Mouse (Mus musculus): ENCODE results near the gene H2afy. TPM values are rescaled to one million over a fixed set of nuclear protein-coding genes. Genes with fewer than 3 reads are reported as not detected.
A peak's percentile ranks its signal among the peaks of the same experiment; 100 is the strongest.

Gene H2afy
- polyA plus RNA-seq, 1 experiment from 2014 or later: 84.3 TPM

GRCm38 (mm10) chr13:56132326-56132936 is 3.7 kb downstream of the H2afy start:
- H3K9me3 ChIP-seq (ENCODE audit: low read length): no peaks in the 10 kb centered on the region
- H3K4me1 ChIP-seq (ENCODE audit: insufficient read depth): peaks cover 33% of the 10 kb centered on the region
- no peak for TF ChIP-seq EP300 (IDR thresholded peaks at IDR 0.05; ENCODE audit: low read depth)
- TF ChIP-seq CTCF (IDR thresholded peaks at IDR 0.05; ENCODE audit: low read depth): no peak
- WGBS (ENCODE audit: insufficient replicate concordance): 41% methylated on average over 11 of the region's 11 CpGs
- H3K4me2 ChIP-seq (ENCODE audit: low read depth, low read length): peak overlapping the region; percentile 85
- ATAC-seq (no peak), DNase-seq (no peak)
- H3K36me3 ChIP-seq (replicated peaks; ENCODE audit: insufficient read depth, low read length): peaks cover 12% of the 10 kb centered on the region
- H3K4me3 ChIP-seq (ENCODE audit: low read depth, low read length): 0 out of 2 replicates have a peak overlapping the region, but pooled peaks have one; percentile 6
- peak overlapping the region; percentile 6; the same call in 1 of the 2 replicates for H3K27ac ChIP-seq (ENCODE audit: low read depth)
- H3K9ac ChIP-seq (replicated peaks): no peak overlapping the region
- no peaks in the 10 kb centered on the region for H3K27me3 ChIP-seq (ENCODE audit: insufficient read depth, low read length)

- H3K27ac ChIP-seq (ENCODE audit: low read depth): no peak overlapping the region
- TF ChIP-seq CTCF (IDR thresholded peaks at IDR 0.05; ENCODE audit: low read depth): no peak
- no peaks in the 10 kb centered on the region for H3K9me3 ChIP-seq (ENCODE audit: low read length)
- ATAC-seq: no peak
- H3K4me1 ChIP-seq (ENCODE audit: insufficient read depth): peaks cover 28% of the 10 kb centered on the region
- DNase-seq: no peak
- H3K4me3 ChIP-seq (ENCODE audit: low read depth, low read length): no peak overlapping the region
- peaks cover 28% of the 10 kb centered on the region for H3K36me3 ChIP-seq (replicated peaks; ENCODE audit: insufficient read depth, low read length)
- H3K9ac ChIP-seq (replicated peaks): no peak overlapping the region
- no peak overlapping the region for H3K4me2 ChIP-seq (ENCODE audit: low read depth, low read length)
- WGBS (ENCODE audit: insufficient replicate concordance): 74% methylated on average over 8 of the region's 8 CpGs
- H3K27me3 ChIP-seq (ENCODE audit: insufficient read depth, low read length): no peaks in the 10 kb centered on the region
These were observed 5.6 kb downstream of the H2afy start for GRCm38 (mm10) chr13:56130544-56130943.

GRCm38 (mm10) chr13:56129578-56129977 is 6.6 kb downstream of the H2afy start:
- Histone ChIP-seq H3K36me3 (replicated peaks; ENCODE audit: insufficient read depth, low read length) (peaks cover 38% of the 10 kb centered on the region), H3K9ac (replicated peaks) (no peak overlapping the region), H3K4me2 (ENCODE audit: low read depth, low read length) (no peak overlapping the region), H3K4me3 (ENCODE audit: low read depth, low read length) (no peak overlapping the region), H3K27ac (ENCODE audit: low read depth) (no peak overlapping the region), H3K9me3 (ENCODE audit: low read length) (no peaks in the 10 kb centered on the region), H3K27me3 (ENCODE audit: insufficient read depth, low read length) (no peaks in the 10 kb centered on the region), H3K4me1 (ENCODE audit: insufficient read depth) (peaks cover 28% of the 10 kb centered on the region)
- WGBS (ENCODE audit: insufficient replicate concordance): 81% methylated on average over 3 of the region's 3 CpGs
- no peak for ATAC-seq
- TF ChIP-seq EP300 (IDR thresholded peaks at IDR 0.05; ENCODE audit: low read depth): no peak
- no peak for TF ChIP-seq CTCF (IDR thresholded peaks at IDR 0.05; ENCODE audit: low read depth)
- DNase-seq: no peak

- Histone ChIP-seq H3K27me3 (ENCODE audit: insufficient read depth, low read length) (no peaks in the 10 kb centered on the region), H3K4me3 (ENCODE audit: low read depth, low read length) (no peak overlapping the region), H3K27ac (ENCODE audit: low read depth) (no peak overlapping the region), H3K36me3 (replicated peaks; ENCODE audit: insufficient read depth, low read length) (peaks cover 39% of the 10 kb centered on the region), H3K4me2 (ENCODE audit: low read depth, low read length) (no peak overlapping the region), H3K4me1 (ENCODE audit: insufficient read depth) (peaks cover 27% of the 10 kb centered on the region), H3K9ac (replicated peaks) (no peak overlapping the region), H3K9me3 (ENCODE audit: low read length) (no peaks in the 10 kb centered on the region)
- DNase-seq: no peak
- ATAC-seq: no peak
- no peak for TF ChIP-seq CTCF (IDR thresholded peaks at IDR 0.05; ENCODE audit: low read depth)
- WGBS (ENCODE audit: insufficient replicate concordance): 71% methylated on average over 4 of the region's 4 CpGs
These were observed 7.1 kb downstream of the H2afy start for GRCm38 (mm10) chr13:56129014-56129413.

- Histone ChIP-seq H3K9ac (replicated peaks) (no peak overlapping the region), H3K27ac (ENCODE audit: low read depth) (no peak overlapping the region), H3K9me3 (ENCODE audit: low read length) (no peaks in the 10 kb centered on the region), H3K4me1 (ENCODE audit: insufficient read depth) (peaks cover 4% of the 10 kb centered on the region; the same call in 1 of the 2 replicates), H3K4me3 (ENCODE audit: low read depth, low read length) (no peak overlapping the region), H3K4me2 (ENCODE audit: low read depth, low read length) (no peak overlapping the region), H3K36me3 (replicated peaks; ENCODE audit: insufficient read depth, low read length) (peaks cover 55% of the 10 kb centered on the region), H3K27me3 (ENCODE audit: insufficient read depth, low read length) (no peaks in the 10 kb centered on the region)
- DNase-seq: no peak
- 84% methylated on average over 10 of the region's 10 CpGs for WGBS (ENCODE audit: insufficient replicate concordance)
- no peak for ATAC-seq
- TF ChIP-seq CTCF (IDR thresholded peaks at IDR 0.05; ENCODE audit: low read depth) (no peak), EP300 (IDR thresholded peaks at IDR 0.05; ENCODE audit: low read depth) (no peak)
These were observed 10.5 kb downstream of the H2afy start for GRCm38 (mm10) chr13:56125632-56126031.

- Histone ChIP-seq H3K9ac (replicated peaks) (no peak overlapping the region), H3K4me2 (ENCODE audit: low read depth, low read length) (no peak overlapping the region), H3K27ac (ENCODE audit: low read depth) (no peak overlapping the region), H3K4me1 (ENCODE audit: insufficient read depth) (no peaks in the 10 kb centered on the region), H3K9me3 (ENCODE audit: low read length) (no peaks in the 10 kb centered on the region), H3K36me3 (replicated peaks; ENCODE audit: insufficient read depth, low read length) (peaks cover 63% of the 10 kb centered on the region), H3K27me3 (ENCODE audit: insufficient read depth, low read length) (no peaks in the 10 kb centered on the region), H3K4me3 (ENCODE audit: low read depth, low read length) (no peak overlapping the region)
- TF ChIP-seq CTCF (IDR thresholded peaks at IDR 0.05; ENCODE audit: low read depth) (no peak), EP300 (IDR thresholded peaks at IDR 0.05; ENCODE audit: low read depth) (no peak)
- 93% methylated on average over 5 of the region's 5 CpGs for WGBS (ENCODE audit: insufficient replicate concordance)
- no peak for ATAC-seq
- DNase-seq: no peak
These were observed 13.1 kb downstream of the H2afy start for GRCm38 (mm10) chr13:56123075-56123474.
